Mouse (Mus musculus): ENCODE data around the gene Rhox1. TPM values are rescaled to one million over a fixed set of nuclear protein-coding genes. Genes with fewer than 3 reads are reported as not detected.
"Not testable (repeated sequence)": the region's sequence is repeated elsewhere in the genome, so short reads cannot be mapped to it uniquely, and the experiment has no call there.

Gene Rhox1
- polyA plus RNA-seq, 1 experiment from 2014 or later = not detected

- Histone ChIP-seq H3K4me1 (ENCODE audit: control insufficient read depth, insufficient read depth, low read length) (no peaks in the 10 kb centered on the region), H3K27me3 (ENCODE audit: control insufficient read depth, insufficient read depth, low read length) (no peaks in the 10 kb centered on the region), H3K27ac (ENCODE audit: low read depth, low read length) (no peak overlapping the region), H3K9ac (ENCODE audit: low read depth, low read length) (peak overlapping the region; percentile 63), H3K4me2 (peak overlapping the region; percentile 68), H3K9me3 (replicated peaks; ENCODE audit: control insufficient read depth, low read length) (no peaks in the 10 kb centered on the region), H3K4me3 (ENCODE audit: low read depth, low read length) (peak overlapping the region; percentile 65), H3K36me3 (ENCODE audit: control insufficient read depth, insufficient read depth, low read length) (no peaks in the 10 kb centered on the region)
- WGBS (ENCODE audit: insufficient replicate concordance) = 22% methylated on average over 19 of the region's 20 CpGs
- ATAC-seq (replicated peaks; ENCODE audit: insufficient number of reproducible peaks, low FRiP score, low TSS enrichment) = no peak
Measured at GRCm38 (mm10) chrX:37190755-37191104, 31.3 kb downstream of the Rhox1 start.

GRCm38 (mm10) chrX:37184401-37184800 lies 37.7 kb downstream of the Rhox1 start:
- H3K36me3 ChIP-seq (ENCODE audit: control insufficient read depth, insufficient read depth, low read length); H3K27me3 ChIP-seq (ENCODE audit: control insufficient read depth, insufficient read depth, low read length); H3K4me3 ChIP-seq (ENCODE audit: low read depth, low read length); H3K4me2 ChIP-seq; H3K9me3 ChIP-seq (replicated peaks; ENCODE audit: control insufficient read depth, low read length); H3K27ac ChIP-seq (ENCODE audit: low read depth, low read length); H3K4me1 ChIP-seq (ENCODE audit: control insufficient read depth, insufficient read depth, low read length); ATAC-seq (replicated peaks; ENCODE audit: insufficient number of reproducible peaks, low FRiP score, low TSS enrichment); H3K9ac ChIP-seq (ENCODE audit: low read depth, low read length): not testable (repeated sequence)
- WGBS (ENCODE audit: insufficient replicate concordance) = 54% methylated on average over 8 of the region's 8 CpGs

DNA sequence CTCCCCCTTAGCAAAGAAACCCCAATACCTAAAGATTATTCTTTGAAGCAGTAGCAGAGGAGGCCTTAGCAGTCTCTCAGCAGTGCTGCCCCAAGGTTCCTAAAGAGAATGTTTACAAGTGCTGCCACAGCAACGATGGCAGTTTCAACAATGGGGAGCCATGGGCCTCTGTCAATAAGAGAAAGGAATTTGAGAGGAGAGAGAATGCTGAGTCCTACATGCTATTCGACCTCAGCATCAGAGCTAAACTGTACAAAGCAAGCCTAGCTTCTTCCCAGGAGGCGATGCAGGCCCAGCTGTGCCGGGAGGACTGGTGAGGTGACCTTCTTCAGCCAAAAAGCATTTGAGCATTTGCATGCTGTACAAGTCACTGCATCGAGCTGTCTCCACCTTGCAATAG lies 53.3 kb downstream of the Rhox1 start, which contains the start of gene Akap14:
Akap14 (minus strand) TSS at position 101 of the 400 bp plus-strand sequence.
- H3K9me3 ChIP-seq (replicated peaks; ENCODE audit: control insufficient read depth, low read length) = no peaks in the 10 kb centered on the region
- no peak for ATAC-seq (replicated peaks; ENCODE audit: insufficient number of reproducible peaks, low FRiP score, low TSS enrichment)
- WGBS (ENCODE audit: insufficient replicate concordance) = 57% methylated on average over 5 of the region's 5 CpGs
- no peak within 1 kb of the TSS for H3K4me2 ChIP-seq
- no peak within 1 kb of the TSS for H3K27ac ChIP-seq (ENCODE audit: low read depth, low read length)
- no peak within 1 kb of the TSS for H3K9ac ChIP-seq (ENCODE audit: low read depth, low read length)
- H3K36me3 ChIP-seq (ENCODE audit: control insufficient read depth, insufficient read depth, low read length) = no peaks in the 10 kb centered on the region
- no peaks in the 10 kb centered on the region for H3K4me1 ChIP-seq (ENCODE audit: control insufficient read depth, insufficient read depth, low read length)
- no peaks in the 10 kb centered on the region for H3K27me3 ChIP-seq (ENCODE audit: control insufficient read depth, insufficient read depth, low read length)
- no peak within 1 kb of the TSS for H3K4me3 ChIP-seq (ENCODE audit: low read depth, low read length)

- no peak for ATAC-seq (replicated peaks; ENCODE audit: insufficient number of reproducible peaks, low FRiP score, low TSS enrichment)
- Histone ChIP-seq H3K27ac (ENCODE audit: low read depth, low read length) (no peak overlapping the region), H3K36me3 (ENCODE audit: control insufficient read depth, insufficient read depth, low read length) (no peaks in the 10 kb centered on the region), H3K27me3 (ENCODE audit: control insufficient read depth, insufficient read depth, low read length) (peaks cover 2% of the 10 kb centered on the region; the same call in 1 of the 2 replicates), H3K4me2 (no peak overlapping the region), H3K9me3 (replicated peaks; ENCODE audit: control insufficient read depth, low read length) (no peaks in the 10 kb centered on the region), H3K9ac (ENCODE audit: low read depth, low read length) (no peak overlapping the region), H3K4me1 (ENCODE audit: control insufficient read depth, insufficient read depth, low read length) (no peaks in the 10 kb centered on the region), H3K4me3 (ENCODE audit: low read depth, low read length) (no peak overlapping the region)
- WGBS (ENCODE audit: insufficient replicate concordance) = 34% methylated on average over 3 of the region's 3 CpGs
Measured at GRCm38 (mm10) chrX:37167085-37167484, 55.0 kb downstream of the Rhox1 start.

Other genes with a start within 250 kb of the Rhox1 start
- gene Sept6, start 230.5 kb downstream of the Rhox1 start, polyA plus RNA-seq (2014; fragmentation: Nextera tagmentation; extraction: Ambion mirVana) = 24.8 and 25.5 TPM in 2 replicates
- gene Sowahd, start 173.4 kb downstream of the Rhox1 start, polyA plus RNA-seq (2014; fragmentation: Nextera tagmentation; extraction: Ambion mirVana) = 1.1 and 1.2 TPM in 2 replicates
- 410 and 450 TPM in 2 replicates for gene Rpl39, start 136.9 kb downstream of the Rhox1 start, polyA plus RNA-seq (2014; fragmentation: Nextera tagmentation; extraction: Ambion mirVana)
- 15.0 and 16.2 TPM in 2 replicates for gene Upf3b, start 111.9 kb downstream of the Rhox1 start, polyA plus RNA-seq (2014; fragmentation: Nextera tagmentation; extraction: Ambion mirVana)
- gene Nkap, start 95.5 kb downstream of the Rhox1 start, polyA plus RNA-seq (2014; fragmentation: Nextera tagmentation; extraction: Ambion mirVana) = 14.3 and 17.1 TPM in 2 replicates
- 0.11 TPM in 1 of 2 replicates, not detected in the other for gene Akap14, start 53.4 kb downstream of the Rhox1 start, polyA plus RNA-seq (2014; fragmentation: Nextera tagmentation; extraction: Ambion mirVana)
- gene Ndufa1, start 31.1 kb downstream of the Rhox1 start, polyA plus RNA-seq (2014; fragmentation: Nextera tagmentation; extraction: Ambion mirVana) = 553 and 620 TPM in 2 replicates
- 7.3 and 7.9 TPM in 2 replicates for gene Rnf113a1, start 31.0 kb downstream of the Rhox1 start, polyA plus RNA-seq (2014; fragmentation: Nextera tagmentation; extraction: Ambion mirVana)
- gene Gm9, start 11.2 kb downstream of the Rhox1 start, polyA plus RNA-seq (2014; fragmentation: Nextera tagmentation; extraction: Ambion mirVana) = not detected in 2 replicates
- gene Rhox2a, start 22.7 kb upstream of the Rhox1 start, polyA plus RNA-seq (2014; fragmentation: Nextera tagmentation; extraction: Ambion mirVana) = not detected in 2 replicates
- gene Rhox3a, start 27.7 kb upstream of the Rhox1 start, polyA plus RNA-seq (2014; fragmentation: Nextera tagmentation; extraction: Ambion mirVana) = not detected in 2 replicates
- gene Rhox4a, start 43.1 kb upstream of the Rhox1 start, polyA plus RNA-seq (2014; fragmentation: Nextera tagmentation; extraction: Ambion mirVana) = not detected in 2 replicates
- gene Rhox3a2, start 157.8 kb upstream of the Rhox1 start, polyA plus RNA-seq (2014; fragmentation: Nextera tagmentation; extraction: Ambion mirVana) = not detected in 2 replicates
- gene Rhox4a2, start 168.6 kb upstream of the Rhox1 start, polyA plus RNA-seq (2014; fragmentation: Nextera tagmentation; extraction: Ambion mirVana) = 0.17 and 0.42 TPM in 2 replicates
- not detected in 2 replicates for gene Rhox2b, start 189.8 kb upstream of the Rhox1 start, polyA plus RNA-seq (2014; fragmentation: Nextera tagmentation; extraction: Ambion mirVana)
- not detected in 2 replicates for gene Rhox4b, start 210.2 kb upstream of the Rhox1 start, polyA plus RNA-seq (2014; fragmentation: Nextera tagmentation; extraction: Ambion mirVana)
- gene Rhox2c, start 231.4 kb upstream of the Rhox1 start, polyA plus RNA-seq (2014; fragmentation: Nextera tagmentation; extraction: Ambion mirVana) = not detected in 2 replicates
- gene Rhox3c, start 236.3 kb upstream of the Rhox1 start, polyA plus RNA-seq (2014; fragmentation: Nextera tagmentation; extraction: Ambion mirVana) = not detected in 2 replicates